Mouse (Mus musculus) MEL (cell line): ENCODE data around the gene Figla. TPM values are rescaled to one million over a fixed set of nuclear protein-coding genes. Genes with fewer than 3 reads are reported as not detected.

Source experiments
- DNase-seq: peaks from one replicate; pipeline ENCODE4 v3.0.0; 2011; ENCODE audit warnings: low read depth, low spot score
- H3K27ac ChIP-seq: 2 replicates; pipeline ENCODE4 v1.5.1; 2012; ENCODE audit warnings: low read depth, mild to moderate bottlenecking, control low read depth, low read length, moderate library complexity; ENCODE audit not compliant: control insufficient read depth
- H3K27me3 ChIP-seq, 2 experiments: fragments of 150-350 bp in 1 of 2; sonication (generic) in 1 of 2; 2 replicates each; pipeline ENCODE4 v1.6.1; 2012; ENCODE audit warnings: low read length in 2 of 2, mild to moderate bottlenecking in 2 of 2, improper control_type of control experiment in 1 of 2, moderate library complexity in 1 of 2; ENCODE audit not compliant: insufficient read depth in 2 of 2, control insufficient read depth in 1 of 2
- H3K36me3 ChIP-seq, 2 experiments: 2 replicates each; pipeline ENCODE4 v1.6.1; 2012 to 2014; ENCODE audit warnings: low read length in 2 of 2, improper control_type of control experiment in 1 of 2, inconsistent platforms in 1 of 2, mild to moderate bottlenecking in 1 of 2; ENCODE audit not compliant: insufficient read depth in 2 of 2, control insufficient read depth in 1 of 2
- H3K4me1 ChIP-seq, 2 experiments: fragments of 150-350 bp in 1 of 2; sonication (generic) in 1 of 2; 2 replicates each; pipeline ENCODE4 v1.6.1; 2012; ENCODE audit warnings: low read length in 2 of 2, improper control_type of control experiment in 1 of 2, mild to moderate bottlenecking in 1 of 2; ENCODE audit not compliant: insufficient read depth in 2 of 2, control insufficient read depth in 1 of 2
- H3K4me3 ChIP-seq, 2 experiments: fragments of 150-350 bp in 1 of 2; sonication (generic) in 1 of 2; 2 replicates each; pipeline ENCODE4 v1.5.1; 2012; ENCODE audit warnings: low read depth in 2 of 2, low read length in 2 of 2, mild to moderate bottlenecking in 2 of 2, moderate library complexity in 2 of 2, control low read depth in 1 of 2, improper control_type of control experiment in 1 of 2; ENCODE audit not compliant: control insufficient read depth in 1 of 2, insufficient read depth in 1 of 2
- H3K79me2 ChIP-seq: 2 replicates; pipeline ENCODE4 v1.6.1; 2012; ENCODE audit warnings: mild to moderate bottlenecking, low read length, moderate library complexity; ENCODE audit not compliant: control insufficient read depth, poor library complexity, insufficient read depth
- H3K9ac ChIP-seq: 2 replicates; pipeline ENCODE4 v1.6.1; 2012; ENCODE audit warnings: low read depth, mild to moderate bottlenecking, control low read depth, low read length, moderate library complexity; ENCODE audit not compliant: control insufficient read depth, poor library complexity, severe bottlenecking
- H3K9me3 ChIP-seq: fragments of 150-350 bp; sonication (generic); replicated peaks from 2 replicates; pipeline ENCODE4 v1.6.1; 2012; ENCODE audit warnings: mild to moderate bottlenecking, low read length, improper control_type of control experiment, moderate library complexity; ENCODE audit not compliant: insufficient read depth
- CHD1 ChIP-seq: IDR thresholded peaks from 2 replicates; pipeline ENCODE4 v1.6.1; 2012; ENCODE audit warnings: low read depth, mild to moderate bottlenecking, inconsistent platforms, low read length, improper control_type of control experiment
- CHD2 ChIP-seq: IDR thresholded peaks from 2 replicates; pipeline ENCODE4 v1.6.1; 2011; ENCODE audit warnings: low read length, improper control_type of control experiment
- ELF1 ChIP-seq: IDR thresholded peaks from 2 replicates; pipeline ENCODE4 v1.6.1; 2014; ENCODE audit warnings: low read depth, mild to moderate bottlenecking, inconsistent platforms, low read length, improper control_type of control experiment, moderate library complexity
- EP300 ChIP-seq, 2 experiments: IDR thresholded peaks; 2 replicates each; pipeline ENCODE4 v1.6.1; 2011; ENCODE audit warnings: improper control_type of control experiment in 2 of 2, low read length in 2 of 2, low read depth in 1 of 2, mild to moderate bottlenecking in 1 of 2
- GABPA ChIP-seq: IDR thresholded peaks from 2 replicates; pipeline ENCODE4 v1.6.1; 2012; ENCODE audit warnings: low read depth, mild to moderate bottlenecking, inconsistent platforms, low read length, improper control_type of control experiment, moderate library complexity
- GATA1 ChIP-seq: IDR thresholded peaks from 2 replicates; pipeline ENCODE4 v1.6.1; 2011; ENCODE audit warnings: low read depth, low read length, improper control_type of control experiment
- HCFC1 ChIP-seq: IDR thresholded peaks from 2 replicates; pipeline ENCODE4 v1.6.1; 2012; ENCODE audit warnings: low read depth, mild to moderate bottlenecking, inconsistent platforms, low read length, improper control_type of control experiment, moderate library complexity
- JUND ChIP-seq: IDR thresholded peaks from 2 replicates; pipeline ENCODE4 v1.6.1; 2011; ENCODE audit warnings: low read depth, mild to moderate bottlenecking, improper control_type of control experiment, low read length
- KAT2A ChIP-seq: conservative IDR thresholded peaks from 2 replicates; pipeline ENCODE4 v1.6.1; 2012; ENCODE audit warnings: low read depth, low read length, improper control_type of control experiment, inconsistent platforms
- MEF2A ChIP-seq: IDR thresholded peaks from 2 replicates; pipeline ENCODE4 v1.6.1; 2014; ENCODE audit warnings: low read depth, mild to moderate bottlenecking, inconsistent platforms, low read length, improper control_type of control experiment; ENCODE audit not compliant: poor library complexity, insufficient replicate concordance, severe bottlenecking; ENCODE audit errors: extremely low read depth
- MYB ChIP-seq: IDR thresholded peaks from 2 replicates; pipeline ENCODE4 v1.6.1; 2011; ENCODE audit warnings: mild to moderate bottlenecking, low read depth, low read length, improper control_type of control experiment
- POLR2AphosphoS2 ChIP-seq: IDR thresholded peaks from 2 replicates; pipeline ENCODE4 v1.6.1; 2011; ENCODE audit warnings: low read length, improper control_type of control experiment
- RCOR1 ChIP-seq: IDR thresholded peaks from 2 replicates; pipeline ENCODE4 v1.6.1; 2012; ENCODE audit warnings: low read depth, mild to moderate bottlenecking, inconsistent platforms, low read length, improper control_type of control experiment
- SIN3A ChIP-seq: IDR thresholded peaks from 2 replicates; pipeline ENCODE4 v1.6.1; 2012; ENCODE audit warnings: low read length, improper control_type of control experiment, inconsistent platforms
- SMC3 ChIP-seq: IDR thresholded peaks from 2 replicates; pipeline ENCODE4 v1.6.1; 2011; ENCODE audit warnings: low read depth, low read length, improper control_type of control experiment
- TAL1 ChIP-seq: IDR thresholded peaks from 2 replicates; pipeline ENCODE4 v1.6.1; 2012; ENCODE audit warnings: mild to moderate bottlenecking, inconsistent platforms, low read length, moderate library complexity, mixed read lengths
- TBP ChIP-seq: IDR thresholded peaks from 2 replicates; pipeline ENCODE4 v1.8.0; 2011; ENCODE audit warnings: low read depth, low read length, improper control_type of control experiment
- UBTF ChIP-seq: IDR thresholded peaks from 2 replicates; pipeline ENCODE4 v1.6.1; 2012; ENCODE audit warnings: low read depth, mild to moderate bottlenecking, inconsistent platforms, low read length, improper control_type of control experiment, moderate library complexity, borderline replicate concordance; ENCODE audit not compliant: insufficient read depth
- ZC3H11A ChIP-seq: IDR thresholded peaks from 2 replicates; pipeline ENCODE4 v1.6.1; 2012; ENCODE audit warnings: low read depth, mild to moderate bottlenecking, inconsistent platforms, low read length, improper control_type of control experiment
- ZKSCAN1 ChIP-seq: IDR thresholded peaks from 2 replicates; pipeline ENCODE4 v1.6.1; 2012; ENCODE audit warnings: low read depth, mild to moderate bottlenecking, inconsistent platforms, low read length, improper control_type of control experiment, moderate library complexity
- polyA plus RNA-seq, 2 experiments: library from polyadenylated mRNA; stranded (reverse) in 1 of 2; unstranded in 1 of 2; fragments of >175 nt in 1 of 2; fragments of >200 nt in 1 of 2; gene quantifications; 2 replicates each; pipeline versions ENCODE4 v1.2.1 to v1.2.4; 2012; ENCODE audit warnings: low replicate concordance in 2 of 2, low read depth in 1 of 2; ENCODE audit not compliant: insufficient read length in 2 of 2, insufficient read depth in 1 of 2, missing spikeins in 1 of 2
- total RNA-seq: library from RNA; depleted of rRNA; stranded (reverse); fragments of 300-350 nt; gene quantifications from 2 replicates; pipeline ENCODE4 v1.2.3, GENCODE M21; 2012

The Figla gene
- total and polyA plus RNA-seq, 3 experiments: not detected

DNA sequence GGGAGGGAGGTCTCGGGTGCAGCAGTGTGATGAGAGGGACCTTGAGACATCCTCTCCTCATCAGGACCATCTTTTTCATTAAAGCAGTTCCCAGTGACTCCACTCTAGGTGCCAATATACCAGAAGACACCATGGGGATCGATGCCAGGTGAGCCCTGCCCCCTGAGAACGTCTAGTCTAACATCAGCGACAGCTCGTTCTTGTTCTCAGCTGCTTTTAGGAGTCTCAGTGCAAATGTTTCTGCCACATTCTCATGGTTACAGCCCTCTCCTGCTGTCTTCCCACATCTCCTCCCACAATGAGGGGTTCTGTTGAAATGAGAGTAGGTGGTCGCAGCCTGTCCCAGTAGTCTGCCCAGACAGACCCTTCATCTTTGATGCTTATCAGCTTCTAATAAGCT, 50.8 kb downstream of the Figla start:
- no peaks in the 10 kb centered on the region for H3K9me3 ChIP-seq
- TF ChIP-seq UBTF (no peak), ZC3H11A (no peak), MYB (no peak), RCOR1 (no peak), MEF2A (no peak), JUND (no peak), GABPA (no peak), TAL1 (no peak), EP300 (IDR thresholded peaks at IDR 0.05; ENCODE audit: low read depth in 1 of 2, low read length in 2 of 2) (no peak), TBP (no peak), GATA1 (no peak), POLR2AphosphoS2 (no peak), ELF1 (no peak), KAT2A (no peak)
- TF ChIP-seq, all 39 proteins: peak for 0
- DNase-seq: no peak
- Histone ChIP-seq H3K27me3 (peaks cover 2% of the 10 kb centered on the region in 2 experiments; a peak in 1 of 4 replicates), H3K4me3 (no peak overlapping the region), H3K27ac (no peak overlapping the region), H3K36me3 (no peaks in the 10 kb centered on the region), H3K4me1 (peaks cover 0 to 5% of the 10 kb centered on the region in 2 experiments; a peak in 1 of 4 replicates), H3K79me2 (no peaks in the 10 kb centered on the region), H3K9ac (no peak overlapping the region)

DNA sequence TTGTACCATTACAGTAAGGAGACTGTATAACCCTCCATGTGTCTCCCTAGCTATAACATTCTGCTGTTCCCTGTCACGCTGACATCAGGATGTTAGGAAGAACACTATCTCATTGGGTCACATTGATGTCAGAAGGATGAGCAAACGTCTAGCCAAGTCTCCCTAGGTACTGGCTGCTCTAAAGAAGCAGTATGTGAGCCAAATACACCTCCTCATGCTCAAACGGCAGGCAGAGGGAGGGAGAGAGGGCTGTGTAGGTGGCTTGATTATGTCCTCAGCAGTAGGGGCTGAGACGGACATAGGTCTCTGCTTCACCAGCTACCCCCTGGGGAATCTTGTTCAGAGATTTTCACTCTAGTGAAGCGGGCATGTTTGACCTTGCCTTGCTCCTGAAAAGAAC, 51.2 kb downstream of the Figla start:
- Histone ChIP-seq H3K27ac (no peak overlapping the region), H3K9me3 (no peaks in the 10 kb centered on the region), H3K79me2 (no peaks in the 10 kb centered on the region), H3K36me3 (no peaks in the 10 kb centered on the region), H3K4me1 (peaks cover 0 to 5% of the 10 kb centered on the region in 2 experiments; a peak in 1 of 4 replicates), H3K27me3 (peaks cover 2% of the 10 kb centered on the region in 2 experiments; a peak in 1 of 4 replicates), H3K4me3 (no peak overlapping the region), H3K9ac (no peak overlapping the region)
- DNase-seq: no peak
- no peak for TF ChIP-seq CHD2

DNA sequence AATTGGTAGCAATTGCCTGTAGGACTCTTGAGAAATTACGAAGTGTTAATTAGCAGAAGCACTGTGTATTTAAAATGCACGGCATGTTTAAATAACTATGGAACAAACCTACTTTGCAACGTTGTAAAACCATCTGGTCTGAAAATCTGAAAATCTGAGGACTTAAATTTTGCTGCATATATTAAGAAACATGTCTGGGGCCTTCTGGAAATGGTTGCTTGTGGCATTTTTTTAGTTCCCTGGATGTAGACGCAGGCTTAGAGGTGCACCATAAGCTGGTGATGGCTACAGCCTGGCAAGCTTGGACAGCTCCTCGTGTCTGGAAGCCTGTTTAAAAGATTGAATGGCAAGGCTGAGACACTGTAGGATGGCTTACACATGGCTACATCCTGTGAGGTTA, 53.0 kb downstream of the Figla start:
- peaks cover under 1 to 6% of the 10 kb centered on the region in 2 experiments; a peak in 3 of 4 replicates for H3K4me1 ChIP-seq
- H3K79me2 ChIP-seq: no peaks in the 10 kb centered on the region
- TF ChIP-seq UBTF (no peak), SIN3A (no peak), RCOR1 (no peak), ZKSCAN1 (no peak), HCFC1 (no peak), CHD1 (no peak), SMC3 (no peak), EP300 (IDR thresholded peaks at IDR 0.05; ENCODE audit: low read depth in 1 of 2, low read length in 2 of 2) (no peak), TAL1 (no peak), ZC3H11A (no peak)
- no peaks in the 10 kb centered on the region for H3K9me3 ChIP-seq
- H3K9ac ChIP-seq: no peak overlapping the region
- no peak for DNase-seq
- H3K27me3 ChIP-seq: 0 out of 4 replicates have a peak, but pooled peaks cover 2% of the 10 kb centered on the region in 2 experiments
- H3K27ac ChIP-seq: no peak overlapping the region
- peaks cover 0 to under 1% of the 10 kb centered on the region in 2 experiments; a peak in 2 of 4 replicates for H3K36me3 ChIP-seq
- no peak overlapping the region for H3K4me3 ChIP-seq
